Mouse (Mus musculus): Measurements from ENCODE around the gene Shmt2. TPM values are rescaled to one million over a fixed set of nuclear protein-coding genes. Genes with fewer than 3 reads are reported as not detected.
A peak's percentile ranks its signal among the peaks of the same experiment; 100 is the strongest.

The Shmt2 gene
- 10 to 100 TPM; 36.2 to 36.3 TPM for total RNA-seq (2021)
- long read RNA-seq, transcript Shmt2-201 (12 exons, 2,289 nt) = major isoform, 17 of 33 reads
- long read RNA-seq, transcript Shmt2-206 (12 exons, 2,238 nt) = minor isoform, 7 of 33 reads
- long read RNA-seq, partial matches to known transcripts = 4 of 33 reads
- long read RNA-seq, other reads (novel, unspliced or antisense) = 5 of 33 reads

- peak; percentile 79 to 90 for DNase-seq (ENCODE audit: low spot score in 2 of 2)
Measured at GRCm38 (mm10) chr10:127522088-127522581, at the start of gene Shmt2. TSS of gene Shmt2 (minus strand) at chr10:127522444.

- no peak for DNase-seq (ENCODE audit: low spot score in 2 of 2)
Measured at GRCm38 (mm10) chr10:127570937-127571641, 48.8 kb upstream of the Shmt2 start.

GRCm38 (mm10) chr10:127570384-127570783, 48.1 kb upstream of the Shmt2 start:
- DNase-seq (ENCODE audit: low spot score in 2 of 2) = no peak

- DNase-seq (ENCODE audit: low spot score in 2 of 2) = peak; percentile 84 to 85
Measured at GRCm38 (mm10) chr10:127569450-127569849, 47.2 kb upstream of the Shmt2 start.

GRCm38 (mm10) chr10:127566553-127567326, 44.5 kb upstream of the Shmt2 start:
- no peak for DNase-seq (ENCODE audit: low spot score in 2 of 2)

GRCm38 (mm10) chr10:127564301-127564700, 42.1 kb upstream of the Shmt2 start:
- no peak for DNase-seq (ENCODE audit: low spot score in 2 of 2)

GRCm38 (mm10) chr10:127563840-127564239, 41.6 kb upstream of the Shmt2 start:
- DNase-seq (ENCODE audit: low spot score in 2 of 2) = no peak

- no peak for DNase-seq (ENCODE audit: low spot score in 2 of 2)
Measured at GRCm38 (mm10) chr10:127561145-127561544, 38.9 kb upstream of the Shmt2 start.

- no peak for DNase-seq (ENCODE audit: low spot score in 2 of 2)
Measured at GRCm38 (mm10) chr10:127557397-127557796, 35.2 kb upstream of the Shmt2 start.

GRCm38 (mm10) chr10:127555703-127556102, 33.5 kb upstream of the Shmt2 start:
- no peak for DNase-seq (ENCODE audit: low spot score in 2 of 2)

GRCm38 (mm10) chr10:127549892-127550291, 27.6 kb upstream of the Shmt2 start:
- no peak for DNase-seq (ENCODE audit: low spot score in 2 of 2)

- DNase-seq (ENCODE audit: low spot score in 2 of 2) = no peak
Measured at GRCm38 (mm10) chr10:127548236-127548635, 26.0 kb upstream of the Shmt2 start.

GRCm38 (mm10) chr10:127546505-127546904, 24.3 kb upstream of the Shmt2 start:
- no peak for DNase-seq (ENCODE audit: low spot score in 2 of 2)

GRCm38 (mm10) chr10:127544375-127544774, 22.1 kb upstream of the Shmt2 start:
- DNase-seq (ENCODE audit: low spot score in 2 of 2) = no peak

- DNase-seq (ENCODE audit: low spot score in 2 of 2) = no peak
Measured at GRCm38 (mm10) chr10:127543916-127544315, 21.7 kb upstream of the Shmt2 start.

GRCm38 (mm10) chr10:127542720-127543119, 20.5 kb upstream of the Shmt2 start:
- DNase-seq (ENCODE audit: low spot score in 2 of 2) = no peak

GRCm38 (mm10) chr10:127542084-127542483, 19.8 kb upstream of the Shmt2 start:
- no peak for DNase-seq (ENCODE audit: low spot score in 2 of 2)

- DNase-seq (ENCODE audit: low spot score in 2 of 2) = no peak
Measured at GRCm38 (mm10) chr10:127541510-127541909, 19.3 kb upstream of the Shmt2 start.

GRCm38 (mm10) chr10:127537854-127538583, 15.8 kb upstream of the Shmt2 start:
- DNase-seq (ENCODE audit: low spot score in 2 of 2) = peak; percentile 87 to 89

- DNase-seq (ENCODE audit: low spot score in 2 of 2) = peak in 1 of 2 experiments; percentile 66
Measured at GRCm38 (mm10) chr10:127536586-127537314, 14.5 kb upstream of the Shmt2 start.
